Mouse (Mus musculus) heart, adult 11 months (tissue): ENCODE measurements around the gene Ppie.

Experiments
- DNase-seq: peaks from one replicate; pipeline ENCODE4 v3.0.0; 2022

Gene Ppie

GRCm38 (mm10) chr4:123112216-123112764, 27.5 kb downstream of the Ppie start:
- peak; percentile 39 for DNase-seq

GRCm38 (mm10) chr4:123111275-123111983, 28.3 kb downstream of the Ppie start:
- DNase-seq: peak; percentile 79

GRCm38 (mm10) chr4:123110751-123111150, 29.0 kb downstream of the Ppie start:
- peak; percentile 85 for DNase-seq

- peak; percentile 82 for DNase-seq
Observed at GRCm38 (mm10) chr4:123108056-123108455, 31.7 kb downstream of the Ppie start.

GRCm38 (mm10) chr4:123106864-123107263, 32.9 kb downstream of the Ppie start:
- peak; percentile 83 for DNase-seq

- DNase-seq: peak; percentile 88
Observed at GRCm38 (mm10) chr4:123105929-123106328, 33.8 kb downstream of the Ppie start.

- peak; percentile 72 for DNase-seq
Observed at GRCm38 (mm10) chr4:123105451-123105790, 34.3 kb downstream of the Ppie start.

GRCm38 (mm10) chr4:123104651-123105450, 34.9 kb downstream of the Ppie start, which contains the start of gene Bmp8b:
Gene Bmp8b (plus strand): TSS chr4:123105165.
- DNase-seq: peak; percentile 85

GRCm38 (mm10) chr4:123093869-123094268, 45.9 kb downstream of the Ppie start:
- peak; percentile 40 for DNase-seq

GRCm38 (mm10) chr4:123093064-123093776, 46.5 kb downstream of the Ppie start:
- DNase-seq: peak; percentile 64

- DNase-seq: peak; percentile 71
Observed at GRCm38 (mm10) chr4:123092621-123093020, 47.1 kb downstream of the Ppie start.

- peak; percentile 8 for DNase-seq
Observed at GRCm38 (mm10) chr4:123086381-123086780, 53.4 kb downstream of the Ppie start.

- DNase-seq: no peak
Observed at GRCm38 (mm10) chr4:123085290-123085689, 54.5 kb downstream of the Ppie start.

GRCm38 (mm10) chr4:123083323-123083902, 56.3 kb downstream of the Ppie start:
- DNase-seq: peak; percentile 74

GRCm38 (mm10) chr4:123082283-123083163, 57.2 kb downstream of the Ppie start:
- DNase-seq: peak; percentile 85

GRCm38 (mm10) chr4:123080791-123081190, 59.0 kb downstream of the Ppie start:
- DNase-seq: peak; percentile 89

GRCm38 (mm10) chr4:123078231-123078630, 61.5 kb downstream of the Ppie start:
- no peak for DNase-seq
